Comparison of ENCODE assay signal across 8 mouse cellular contexts in the genomic region with DNA sequence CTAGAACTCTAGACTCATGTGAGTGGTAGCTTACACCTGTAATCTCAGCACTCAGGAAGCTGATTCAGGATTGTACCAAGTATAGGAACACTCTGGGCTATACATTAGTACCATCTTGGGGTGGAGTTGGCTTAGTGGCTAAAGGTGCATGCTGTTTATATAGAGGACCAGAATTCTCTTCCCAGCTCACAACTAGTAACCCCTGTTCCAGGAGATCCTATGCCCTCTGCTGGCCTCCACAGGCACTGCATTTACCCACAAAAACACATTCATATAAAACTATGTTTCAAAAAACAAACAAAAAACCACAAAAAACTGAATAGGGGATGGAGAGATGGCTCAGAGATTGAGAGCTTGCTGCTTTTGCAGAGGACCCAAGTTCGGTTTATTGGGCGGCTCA. TPM values are rescaled to one million over a fixed set of nuclear protein-coding genes. Genes with fewer than 3 reads are reported as not detected.
A peak's percentile ranks its signal among the peaks of the same experiment; 100 is the strongest.
DNase-seq lines count a peak whose midpoint lies in the region; ATAC-seq and TF ChIP-seq lines count a peak whose summit lies in the region.

No protein-coding gene starts in this region.

- H3K27me3 ChIP-seq in hindbrain, embryonic 10.5 days (ENCODE audit: insufficient read depth, poor library complexity, severe bottlenecking): no peaks in the 10 kb centered on the region
- H3K27me3 ChIP-seq in hindbrain, embryonic 13.5 days: no peaks in the 10 kb centered on the region
- H3K27me3 ChIP-seq in MEL (ENCODE audit: control insufficient read depth in 1 of 2, insufficient read depth in 2 of 2, low read length in 2 of 2): no peaks in the 10 kb centered on the region

- H3K9ac ChIP-seq in hindbrain, embryonic 13.5 days: no peak overlapping the region
- no peak overlapping the region for H3K9ac ChIP-seq in MEL (ENCODE audit: control insufficient read depth, low read depth, low read length, poor library complexity, severe bottlenecking)

- peak; percentile 36 for TF ChIP-seq RAD21 in MEL (IDR thresholded peaks at IDR 0.05; ENCODE audit: low read depth, low read length)

- ATAC-seq in hindbrain, embryonic 13.5 days (ENCODE audit: low FRiP score): no peak

- peaks cover 34% of the 10 kb centered on the region for H3K36me3 ChIP-seq in hindbrain, embryonic 10.5 days
- peaks cover 38% of the 10 kb centered on the region for H3K36me3 ChIP-seq in hindbrain, embryonic 13.5 days
- peaks cover 0 to 6% of the 10 kb centered on the region in 2 experiments; a peak in 2 of 4 replicates for H3K36me3 ChIP-seq in MEL (ENCODE audit: control insufficient read depth in 1 of 2, insufficient read depth in 2 of 2, low read length in 2 of 2)

- no peaks in the 10 kb centered on the region for H3K9me3 ChIP-seq in hindbrain, embryonic 10.5 days
- H3K9me3 ChIP-seq in hindbrain, embryonic 13.5 days: no peaks in the 10 kb centered on the region
- no peaks in the 10 kb centered on the region for H3K9me3 ChIP-seq in MEL (replicated peaks; ENCODE audit: insufficient read depth, low read length)

- 38% methylated on average over 2 of the region's 2 CpGs for WGBS in hindbrain, embryonic 10.5 days
- 43% methylated on average over 2 of the region's 2 CpGs for WGBS in hindbrain, embryonic 13.5 days

- no peak overlapping the region for H3K4me2 ChIP-seq in hindbrain, embryonic 13.5 days

- peak; percentile 47 for DNase-seq in hindbrain, embryonic 10.5 days (ENCODE audit: low spot score)
- peak; percentile 66 for DNase-seq in 3T3-L1 (ENCODE audit: low read depth, low spot score)
- peak; percentile 71 for DNase-seq in MEL (ENCODE audit: low read depth, low spot score)
- peak; percentile 65 for DNase-seq in induced T-regulatory cell, adult 2 months (ENCODE audit: low read depth)
- peak; percentile 30 for DNase-seq in mesoderm, embryonic 11.5 days (ENCODE audit: low read depth, low spot score)
- DNase-seq in urinary bladder, adult 2 months (ENCODE audit: low spot score): no peak

- peak; percentile 68 to 76 (median 68) for TF ChIP-seq CTCF in MEL (IDR thresholded peaks at IDR 0.05 in 2 of 3, conservative IDR thresholded peaks at IDR 0.05 in 1 of 3; ENCODE audit: control insufficient read depth in 1 of 3, insufficient read depth in 1 of 3, low read depth in 2 of 3, low read length in 3 of 3, poor library complexity in 1 of 3, severe bottlenecking in 1 of 3)
- peak; percentile 64 for TF ChIP-seq CTCF in cortical plate, adult 2 months (IDR thresholded peaks at IDR 0.05; ENCODE audit: extremely low read depth, insufficient read depth, low read length)

- H3K79me2 ChIP-seq in MEL (ENCODE audit: control insufficient read depth, insufficient read depth, low read length, poor library complexity): no peaks in the 10 kb centered on the region

- TF ChIP-seq EP300 in MEL (IDR thresholded peaks at IDR 0.05; ENCODE audit: low read depth in 1 of 2, low read length in 2 of 2): no peak

- H3K4me3 ChIP-seq in hindbrain, embryonic 10.5 days: no peak overlapping the region
- no peak overlapping the region for H3K4me3 ChIP-seq in hindbrain, embryonic 13.5 days
- no peak overlapping the region for H3K4me3 ChIP-seq in MEL (ENCODE audit: control insufficient read depth in 1 of 2, insufficient read depth in 1 of 2, low read depth in 2 of 2, low read length in 2 of 2)
- H3K4me3 ChIP-seq in cortical plate, adult 2 months (ENCODE audit: insufficient read depth, low read length): no peak overlapping the region

- no peaks in the 10 kb centered on the region for H3K4me1 ChIP-seq in hindbrain, embryonic 10.5 days (replicated peaks)
- no peaks in the 10 kb centered on the region for H3K4me1 ChIP-seq in hindbrain, embryonic 13.5 days (replicated peaks)
- peaks cover 0 to 12% of the 10 kb centered on the region in 2 experiments; a peak in 2 of 4 replicates for H3K4me1 ChIP-seq in MEL (ENCODE audit: control insufficient read depth in 1 of 2, insufficient read depth in 2 of 2, low read length in 2 of 2)
- H3K4me1 ChIP-seq in cortical plate, adult 2 months (ENCODE audit: control insufficient read depth, insufficient read depth, low read length): no peaks in the 10 kb centered on the region

- H3K27ac ChIP-seq in hindbrain, embryonic 10.5 days: no peak overlapping the region
- H3K27ac ChIP-seq in hindbrain, embryonic 13.5 days: no peak overlapping the region
- H3K27ac ChIP-seq in MEL (ENCODE audit: control insufficient read depth, low read depth, low read length): no peak overlapping the region
- H3K27ac ChIP-seq in cortical plate, adult 2 months (ENCODE audit: insufficient read depth, low read length): no peak overlapping the region

- TF ChIP-seq POLR2A in MEL (IDR thresholded peaks at IDR 0.05; ENCODE audit: control insufficient read depth in 1 of 2, insufficient read depth in 1 of 2, low read depth in 1 of 2, low read length in 2 of 2, poor library complexity in 1 of 2): no peak
- TF ChIP-seq POLR2A in cortical plate, adult 2 months (IDR thresholded peaks at IDR 0.05; ENCODE audit: extremely low read depth, insufficient read depth, low read length): no peak

TF ChIP-seq in MEL, 35 proteins besides CTCF, POLR2A, EP300 and RAD21:
- TF ChIP-seq ZC3H11A (IDR thresholded peaks at IDR 0.05; ENCODE audit: low read depth, low read length) (peak; percentile 40), ZKSCAN1 (IDR thresholded peaks at IDR 0.05; ENCODE audit: low read depth, low read length) (no peak), KAT2A (conservative IDR thresholded peaks at IDR 0.05; ENCODE audit: low read depth, low read length) (no peak), SMC3 (IDR thresholded peaks at IDR 0.05; ENCODE audit: low read depth, low read length) (peak; percentile 69), MXI1 (IDR thresholded peaks at IDR 0.05; ENCODE audit: low read depth, low read length) (no peak), MAX (IDR thresholded peaks at IDR 0.05; ENCODE audit: low read length) (no peak)

RNA-seq across cellular contexts. Expression of gene Npas1, which starts 15.8 kb away (rescaled TPM):
- polyA plus RNA-seq in hindbrain, embryonic 10.5 days (2016; fragmentation: Nextera tagmentation; extraction: Ambion mirVana): 0.63 and 0.91 TPM in 2 replicates
- polyA plus RNA-seq in hindbrain, embryonic 13.5 days (2015; fragmentation: Nextera tagmentation; extraction: Ambion mirVana): 2.3 and 2.5 TPM in 2 replicates
- total RNA-seq in MEL (2012; rRNA removed): 0.08 and 0.16 TPM in 2 replicates
- polyA plus RNA-seq in MEL (2012; ENCODE audit: insufficient read depth in 1 of 2, insufficient read length in 2 of 2, low read depth in 1 of 2, low replicate concordance in 2 of 2, missing spikeins in 1 of 2): 1 to 10 TPM in 1 of 2 experiments, not detected in 1; 1.3 TPM
- polyA plus RNA-seq in cortical plate, adult 2 months (2012; rRNA removed): 10.7 and 13.0 TPM in 2 replicates
- polyA plus RNA-seq in urinary bladder, adult 2 months (2012; rRNA removed): 0.10 TPM in 1 of 2 replicates, not detected in the other

RNA-seq across cellular contexts. Expression of gene Tmem160, which starts 40.8 kb away (rescaled TPM):
- 67.4 and 70.9 TPM in 2 replicates for polyA plus RNA-seq in hindbrain, embryonic 10.5 days (2016; fragmentation: Nextera tagmentation; extraction: Ambion mirVana)
- 55.9 and 60.8 TPM in 2 replicates for polyA plus RNA-seq in hindbrain, embryonic 13.5 days (2015; fragmentation: Nextera tagmentation; extraction: Ambion mirVana)
- total RNA-seq in MEL (2012; rRNA removed): 90.1 and 90.8 TPM in 2 replicates
- polyA plus RNA-seq in MEL (2012; ENCODE audit: insufficient read depth in 1 of 2, insufficient read length in 2 of 2, low read depth in 1 of 2, low replicate concordance in 2 of 2, missing spikeins in 1 of 2): 10 to 100 TPM in 1 of 2 experiments, not detected in 1; 73.3 TPM
- polyA plus RNA-seq in cortical plate, adult 2 months (2012; rRNA removed): 105 and 115 TPM in 2 replicates
- polyA plus RNA-seq in urinary bladder, adult 2 months (2012; rRNA removed): 59.4 and 67.6 TPM in 2 replicates
